In genomic region chr17:34316697-34317096, GRCm38 (mm10) we compare ENCODE assay signal across 20 mouse cellular contexts. TPM values are rescaled to one million over a fixed set of nuclear protein-coding genes. Genes with fewer than 3 reads are reported as not detected.
"Had no signal": no experiment of that assay in that cellular context is flagged by ENCODE, and none has a peak within 500 bp of the region (broad histone marks: within the 10 kb centered on the region; RNA-seq: fewer than 3 reads in every experiment).

No protein-coding gene starts in this region.

- H3K36me3 ChIP-seq: neural tube, embryonic 12.5 days; neural tube, embryonic 13.5 days; neural tube, embryonic 15.5 days; stomach, embryonic 15.5 days had no signal

- H3K27me3 ChIP-seq: neural tube, embryonic 12.5 days; neural tube, embryonic 13.5 days; neural tube, embryonic 15.5 days; stomach, embryonic 15.5 days had no signal

- H3K27ac ChIP-seq: neural tube, embryonic 12.5 days; neural tube, embryonic 13.5 days; neural tube, embryonic 15.5 days; stomach, embryonic 15.5 days; stomach, postnatal 0 days had no signal

- H3K9ac ChIP-seq: neural tube, embryonic 12.5 days; neural tube, embryonic 13.5 days; neural tube, embryonic 15.5 days; stomach, embryonic 15.5 days had no signal

- H3K4me3 ChIP-seq: neural tube, embryonic 12.5 days; neural tube, embryonic 13.5 days; neural tube, embryonic 15.5 days; stomach, embryonic 15.5 days had no signal

- DNase-seq: retina, postnatal 1 day; right cerebral cortex, adult 18-20 months; right cerebral cortex, postnatal 14 days; right cerebral cortex, postnatal 25 days; right cerebral cortex, postnatal 4 days; thymus, adult 18-20 months; thymus, adult 2 months; thymus, postnatal 14 days; thymus, postnatal 25 days; thymus, postnatal 36 days; thymus, postnatal 4 days had no signal

- H3K4me1 ChIP-seq: neural tube, embryonic 12.5 days; neural tube, embryonic 13.5 days; neural tube, embryonic 15.5 days; stomach, embryonic 15.5 days had no signal

- H3K4me2 ChIP-seq: neural tube, embryonic 12.5 days; neural tube, embryonic 13.5 days; neural tube, embryonic 15.5 days; stomach, embryonic 15.5 days had no signal

- H3K9me3 ChIP-seq: neural tube, embryonic 12.5 days; neural tube, embryonic 13.5 days; neural tube, embryonic 15.5 days; stomach, embryonic 15.5 days had no signal

RNA-seq across cellular contexts. Expression of gene H2-Eb2, which starts 8.8 kb away (rescaled TPM):
- polyA plus RNA-seq: neural tube, embryonic 12.5 days; stomach, embryonic 14.5 days; stomach, embryonic 15.5 days; stomach, embryonic 16.5 days; stomach, postnatal 0 days; testis, adult 2 months had no signal

RNA-seq across cellular contexts. Expression of gene Btnl2, which starts 37.9 kb away (rescaled TPM):
- polyA plus RNA-seq: neural tube, embryonic 12.5 days; neural tube, embryonic 13.5 days; neural tube, embryonic 14.5 days; neural tube, embryonic 15.5 days had no signal
